Mouse (Mus musculus): ENCODE measurements around the gene Cct2. TPM values are rescaled to one million over a fixed set of nuclear protein-coding genes. Genes with fewer than 3 reads are reported as not detected.
A peak's percentile ranks its signal among the peaks of the same experiment; 100 is the strongest.

The Cct2 gene
- polyA plus RNA-seq, 1 experiment from 2014 or later: 257 TPM

DNA sequence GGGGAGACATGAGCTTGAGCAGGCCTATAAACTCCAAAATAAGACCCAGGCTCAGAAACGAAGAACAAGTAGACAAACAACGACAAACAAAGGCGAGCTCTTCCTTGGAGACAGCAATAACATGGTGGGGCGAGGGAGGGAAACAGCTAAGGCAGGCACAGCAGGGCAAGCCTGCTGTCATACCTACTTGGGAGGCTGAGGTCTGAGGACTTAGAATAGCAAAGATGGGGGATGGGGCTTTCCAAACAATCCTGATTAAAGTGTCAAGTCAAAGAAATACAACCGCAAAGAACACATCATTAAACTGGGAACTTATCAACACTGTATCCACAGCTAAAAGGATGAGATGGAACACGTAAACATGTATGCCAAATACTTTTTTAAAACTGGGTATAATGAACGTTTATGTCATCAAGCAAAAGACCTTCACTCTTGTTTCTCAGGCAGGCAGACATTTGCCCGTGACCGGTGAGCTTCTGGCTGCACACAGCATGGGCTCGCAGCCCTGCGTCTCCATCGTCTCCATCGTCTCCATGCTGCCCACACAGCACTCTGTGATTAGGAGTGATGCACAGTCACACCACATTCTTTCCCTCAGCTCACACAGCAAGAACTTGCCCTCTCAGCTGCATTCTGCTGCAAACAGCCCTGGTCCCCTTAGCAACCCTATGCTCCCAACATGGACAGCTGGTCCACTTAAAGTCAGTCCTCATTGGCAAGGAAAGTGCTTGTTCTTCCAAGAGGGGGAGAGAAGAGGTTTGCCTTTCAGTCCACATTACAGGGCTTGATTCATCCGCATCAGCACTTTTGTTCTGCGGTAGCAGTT lies 31.1 kb upstream of the Cct2 start:
- Histone ChIP-seq H3K4me2 (replicated peaks) (no peak overlapping the region), H3K9me3 (no peaks in the 10 kb centered on the region), H3K9ac (no peak overlapping the region), H3K4me3 (no peak overlapping the region), H3K27ac (no peak overlapping the region), H3K4me1 (peaks cover 2% of the 10 kb centered on the region; the same call in 1 of the 2 replicates), H3K36me3 (0 out of 2 replicates have a peak, but pooled peaks cover 4% of the 10 kb centered on the region), H3K27me3 (no peaks in the 10 kb centered on the region)
- ATAC-seq (ENCODE audit: insufficient number of reproducible peaks, insufficient read depth, low FRiP score, low TSS enrichment): no peak; the same call in 1 of the 2 replicates
- 68% methylated on average over 15 of the region's 15 CpGs for WGBS

GRCm38 (mm10) chr10:117089628-117090027 lies 26.0 kb upstream of the Cct2 start:
- H3K4me2 ChIP-seq (replicated peaks): no peak overlapping the region
- H3K9me3 ChIP-seq: no peaks in the 10 kb centered on the region
- H3K36me3 ChIP-seq: peaks cover 14% of the 10 kb centered on the region; the same call in 1 of the 2 replicates
- H3K27ac ChIP-seq: no peak overlapping the region
- no peaks in the 10 kb centered on the region for H3K4me1 ChIP-seq
- H3K4me3 ChIP-seq: no peak overlapping the region
- no peak overlapping the region for H3K9ac ChIP-seq
- WGBS: 69% methylated on average over 4 of the region's 4 CpGs
- no peaks in the 10 kb centered on the region for H3K27me3 ChIP-seq
- ATAC-seq (ENCODE audit: insufficient number of reproducible peaks, insufficient read depth, low FRiP score, low TSS enrichment): no peak

DNA sequence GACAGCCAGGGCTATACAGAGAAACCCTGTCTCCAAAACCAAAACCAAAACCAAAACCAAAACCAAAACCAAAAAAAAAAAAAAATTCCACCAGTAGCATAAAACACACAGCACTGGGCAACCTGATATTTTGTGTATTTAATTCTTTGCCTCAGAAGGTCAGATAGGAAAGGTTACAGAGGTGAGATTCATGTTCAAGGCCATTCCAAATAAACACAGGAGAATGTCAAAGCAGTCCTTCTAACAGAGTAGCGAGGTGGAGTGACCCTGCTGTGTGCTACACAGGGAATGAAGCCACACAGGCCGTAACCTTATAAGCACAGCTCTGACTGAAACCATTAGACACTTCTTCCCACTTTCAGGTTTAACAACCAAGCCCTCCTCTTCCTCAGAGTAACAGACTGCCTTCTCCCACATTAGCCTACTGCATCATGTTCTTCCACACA lies 18.3 kb upstream of the Cct2 start:
- WGBS: 78% methylated on average over 2 of the region's 2 CpGs
- Histone ChIP-seq H3K27ac (no peak overlapping the region), H3K36me3 (peaks cover 50% of the 10 kb centered on the region), H3K4me3 (no peak overlapping the region), H3K4me1 (no peaks in the 10 kb centered on the region), H3K4me2 (replicated peaks) (no peak overlapping the region), H3K9ac (no peak overlapping the region), H3K9me3 (no peaks in the 10 kb centered on the region), H3K27me3 (no peaks in the 10 kb centered on the region)
- no peak for ATAC-seq (ENCODE audit: insufficient number of reproducible peaks, insufficient read depth, low FRiP score, low TSS enrichment)

GRCm38 (mm10) chr10:117081326-117081725 lies 17.7 kb upstream of the Cct2 start:
- Histone ChIP-seq H3K4me1 (no peaks in the 10 kb centered on the region), H3K36me3 (peaks cover 56% of the 10 kb centered on the region), H3K4me3 (no peak overlapping the region), H3K4me2 (replicated peaks) (no peak overlapping the region), H3K9ac (no peak overlapping the region), H3K27ac (no peak overlapping the region), H3K27me3 (no peaks in the 10 kb centered on the region), H3K9me3 (no peaks in the 10 kb centered on the region)
- no peak for ATAC-seq (ENCODE audit: insufficient number of reproducible peaks, insufficient read depth, low FRiP score, low TSS enrichment)
- WGBS: 78% methylated on average over 4 of the region's 4 CpGs

- H3K36me3 ChIP-seq: peaks cover 65% of the 10 kb centered on the region
- H3K27me3 ChIP-seq: no peaks in the 10 kb centered on the region
- no peak overlapping the region for H3K9ac ChIP-seq
- no peak overlapping the region for H3K27ac ChIP-seq
- H3K4me3 ChIP-seq: no peak overlapping the region
- no peaks in the 10 kb centered on the region for H3K4me1 ChIP-seq
- 85% methylated on average over 6 of the region's 6 CpGs for WGBS
- no peaks in the 10 kb centered on the region for H3K9me3 ChIP-seq
- H3K4me2 ChIP-seq (replicated peaks): no peak overlapping the region
- no peak for ATAC-seq (ENCODE audit: insufficient number of reproducible peaks, insufficient read depth, low FRiP score, low TSS enrichment)
Measured at GRCm38 (mm10) chr10:117078284-117078683, 14.7 kb upstream of the Cct2 start.

DNA sequence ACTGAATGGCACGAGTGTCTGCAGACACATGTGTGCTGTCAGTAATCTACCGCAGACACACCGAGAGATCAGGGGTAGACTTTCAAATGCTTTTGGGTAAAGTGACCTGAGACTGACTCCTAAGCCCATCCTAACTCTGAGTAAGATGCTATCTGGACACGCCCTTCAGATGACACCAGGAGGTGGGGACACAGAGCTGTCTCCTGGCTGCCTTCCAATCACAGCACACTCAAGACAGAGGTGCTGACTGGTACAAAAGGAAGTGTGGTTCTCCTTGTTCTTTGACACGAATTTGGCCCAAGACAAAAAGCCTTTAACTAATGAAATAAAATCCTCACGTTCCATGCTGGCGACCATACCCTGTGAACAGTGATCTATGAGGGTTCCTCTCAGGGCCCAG lies 9.6 kb upstream of the Cct2 start:
- H3K4me2 ChIP-seq (replicated peaks): no peak overlapping the region
- no peaks in the 10 kb centered on the region for H3K27me3 ChIP-seq
- H3K36me3 ChIP-seq: peaks cover 58% of the 10 kb centered on the region
- H3K4me1 ChIP-seq: no peaks in the 10 kb centered on the region
- H3K9ac ChIP-seq: no peak overlapping the region
- ATAC-seq (ENCODE audit: insufficient number of reproducible peaks, insufficient read depth, low FRiP score, low TSS enrichment): no peak
- no peaks in the 10 kb centered on the region for H3K9me3 ChIP-seq
- H3K4me3 ChIP-seq: no peak overlapping the region
- WGBS: 89% methylated on average over 7 of the region's 7 CpGs
- no peak overlapping the region for H3K27ac ChIP-seq

DNA sequence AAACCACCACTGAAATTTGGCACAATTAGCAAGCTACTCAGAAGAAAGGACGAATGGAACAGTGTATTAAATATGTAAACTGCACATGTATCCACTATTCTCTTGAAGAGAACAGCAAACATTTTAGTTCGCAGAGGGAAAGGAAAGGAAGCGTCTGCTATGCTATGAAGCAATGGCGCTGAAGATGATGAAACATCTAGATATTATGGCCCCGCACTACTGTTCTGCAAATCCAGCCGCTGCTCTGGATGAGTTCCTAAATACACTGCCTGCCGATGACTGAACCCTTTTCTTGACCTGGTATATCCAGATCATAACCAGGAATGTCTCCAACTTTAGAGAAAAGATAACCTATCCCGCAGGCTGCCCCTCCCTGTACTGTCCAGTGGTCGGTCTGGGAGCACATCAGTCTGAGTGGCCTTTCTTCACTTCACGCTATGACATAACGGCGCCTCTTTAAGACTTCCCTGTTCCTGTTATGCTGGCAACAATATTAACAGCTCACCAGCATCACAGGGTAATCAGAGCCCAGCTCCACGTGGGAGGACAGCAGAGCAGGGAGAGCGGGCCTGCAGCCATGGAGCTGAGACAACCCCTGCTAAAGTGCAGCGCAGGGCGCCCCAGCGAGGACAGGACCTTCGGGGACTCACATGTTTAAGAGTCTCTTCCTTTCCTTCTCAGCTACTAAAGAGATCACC lies 8.7 kb upstream of the Cct2 start:
- no peak overlapping the region for H3K4me3 ChIP-seq
- WGBS: 93% methylated on average over 18 of the region's 18 CpGs
- H3K27ac ChIP-seq: no peak overlapping the region
- no peak for ATAC-seq (ENCODE audit: insufficient number of reproducible peaks, insufficient read depth, low FRiP score, low TSS enrichment)
- no peaks in the 10 kb centered on the region for H3K9me3 ChIP-seq
- H3K36me3 ChIP-seq: peaks cover 50% of the 10 kb centered on the region
- no peak overlapping the region for H3K9ac ChIP-seq
- no peaks in the 10 kb centered on the region for H3K27me3 ChIP-seq
- H3K4me1 ChIP-seq: no peaks in the 10 kb centered on the region
- H3K4me2 ChIP-seq (replicated peaks): no peak overlapping the region

DNA sequence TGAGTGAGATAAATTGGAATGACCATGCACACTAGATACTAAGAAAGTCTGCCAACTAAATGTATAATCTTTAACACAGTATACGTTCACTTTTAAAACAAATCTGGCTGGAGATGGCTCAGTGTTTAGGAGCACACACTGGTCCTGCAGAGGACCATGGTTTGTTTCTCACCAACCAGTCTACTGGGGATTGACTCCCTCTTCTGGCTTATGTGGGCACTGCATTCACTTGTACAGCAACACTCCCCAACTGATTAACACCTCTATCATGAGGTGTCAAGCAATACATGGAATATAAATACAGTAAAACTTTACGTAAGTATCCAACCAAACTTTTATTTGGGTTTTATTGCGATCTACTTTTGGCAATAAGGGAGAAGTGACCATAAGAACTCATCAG lies 5.5 kb upstream of the Cct2 start:
- no peak overlapping the region for H3K4me2 ChIP-seq (replicated peaks)
- no peak for ATAC-seq (ENCODE audit: insufficient number of reproducible peaks, insufficient read depth, low FRiP score, low TSS enrichment)
- WGBS: 96% methylated on average over 3 of the region's 3 CpGs
- H3K4me3 ChIP-seq: no peak overlapping the region
- H3K36me3 ChIP-seq: peaks cover 28% of the 10 kb centered on the region
- no peaks in the 10 kb centered on the region for H3K27me3 ChIP-seq
- no peaks in the 10 kb centered on the region for H3K9me3 ChIP-seq
- H3K9ac ChIP-seq: no peak overlapping the region
- H3K4me1 ChIP-seq: no peaks in the 10 kb centered on the region
- H3K27ac ChIP-seq: no peak overlapping the region

- WGBS: 7% methylated on average over 7 of the region's 7 CpGs
- 0 out of 2 replicates have a peak, but pooled peaks cover 2% of the 10 kb centered on the region for H3K4me1 ChIP-seq
- H3K4me2 ChIP-seq (replicated peaks): peak overlapping the region; percentile 76
- peak overlapping the region; percentile 96 for H3K4me3 ChIP-seq
- H3K27ac ChIP-seq: peak overlapping the region; percentile 86
- H3K36me3 ChIP-seq: peaks cover 31% of the 10 kb centered on the region
- H3K9me3 ChIP-seq: no peaks in the 10 kb centered on the region
- peak overlapping the region; percentile 25; the same call in 1 of the 2 replicates for H3K9ac ChIP-seq
- no peaks in the 10 kb centered on the region for H3K27me3 ChIP-seq
- ATAC-seq (ENCODE audit: insufficient number of reproducible peaks, insufficient read depth, low FRiP score, low TSS enrichment): no peak
Measured at GRCm38 (mm10) chr10:117064076-117064475, 462 bp upstream of the Cct2 start.

- Histone ChIP-seq H3K9ac (peak overlapping the region; percentile 91), H3K27me3 (no peaks in the 10 kb centered on the region), H3K4me1 (0 out of 2 replicates have a peak, but pooled peaks cover 8% of the 10 kb centered on the region), H3K4me2 (replicated peaks) (peak overlapping the region; percentile 76), H3K4me3 (peak overlapping the region; percentile 96), H3K36me3 (peaks cover 43% of the 10 kb centered on the region), H3K27ac (0 out of 2 replicates have a peak overlapping the region, but pooled peaks have one; percentile 18), H3K9me3 (no peaks in the 10 kb centered on the region)
- no peak for ATAC-seq (ENCODE audit: insufficient number of reproducible peaks, insufficient read depth, low FRiP score, low TSS enrichment)
- 5% methylated on average over 15 of the region's 15 CpGs for WGBS
Measured at GRCm38 (mm10) chr10:117062894-117063253, 740 bp downstream of the Cct2 start.

DNA sequence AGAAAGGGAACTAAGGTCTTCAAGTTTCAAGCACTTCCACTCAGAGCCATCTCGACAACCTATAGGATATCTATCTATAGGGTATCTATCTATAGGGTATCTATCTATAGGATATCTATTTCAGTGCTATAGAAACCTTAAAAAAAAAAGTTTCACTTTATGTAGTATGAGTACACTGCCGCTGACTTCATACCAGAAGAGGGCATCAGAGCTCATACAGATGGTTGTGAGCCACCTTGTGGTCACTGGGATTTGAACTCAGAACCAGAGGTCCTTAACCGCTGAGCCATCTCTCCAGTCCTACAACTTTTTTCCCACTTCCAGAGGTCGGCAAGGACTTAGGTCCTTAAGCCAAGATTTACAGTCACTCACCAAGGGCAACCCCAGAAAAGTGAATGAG lies 7.9 kb downstream of the Cct2 start:
- no peak for ATAC-seq (ENCODE audit: insufficient number of reproducible peaks, insufficient read depth, low FRiP score, low TSS enrichment)
- H3K36me3 ChIP-seq: peaks cover 97% of the 10 kb centered on the region

More for the DNA sequence above, 7.9 kb downstream of the Cct2 start:
- no peak overlapping the region for H3K9ac ChIP-seq
- 0 out of 2 replicates have a peak, but pooled peaks cover 8% of the 10 kb centered on the region for H3K4me1 ChIP-seq
- no peak overlapping the region for H3K4me2 ChIP-seq (replicated peaks)
- no peaks in the 10 kb centered on the region for H3K27me3 ChIP-seq
- no peaks in the 10 kb centered on the region for H3K9me3 ChIP-seq
- H3K27ac ChIP-seq: no peak overlapping the region
- H3K4me3 ChIP-seq: no peak overlapping the region
- 89% methylated on average over 4 of the region's 4 CpGs for WGBS
